ENCODE assay signal across 8 mouse cellular contexts in genomic region chr6:55451771-55452371, GRCm38 (mm10). TPM values are rescaled to one million over a fixed set of nuclear protein-coding genes. Genes with fewer than 3 reads are reported as not detected.
A peak's percentile ranks its signal among the peaks of the same experiment; 100 is the strongest.
DNase-seq lines count a peak whose midpoint lies in the region; ATAC-seq lines count a peak whose summit lies in the region.
"Had no signal": no experiment of that assay in that cellular context is flagged by ENCODE, and none has a peak within 500 bp of the region (broad histone marks: within the 10 kb centered on the region; RNA-seq: fewer than 3 reads in every experiment).

Gene Adcyap1r1 (plus strand): TSS chr6:55451978.

- peak; percentile 90 for ATAC-seq in forebrain, embryonic 12.5 days (ENCODE audit: low FRiP score)
- peak; percentile 94 for ATAC-seq in hindbrain, embryonic 12.5 days (ENCODE audit: low FRiP score)
- ATAC-seq in neural tube, embryonic 15.5 days (ENCODE audit: low FRiP score) = peak; percentile 91

- H3K9ac ChIP-seq in forebrain, embryonic 12.5 days = peak within 1 kb of the TSS; percentile 77
- peak within 1 kb of the TSS; percentile 84 for H3K9ac ChIP-seq in hindbrain, embryonic 12.5 days
- peak within 1 kb of the TSS; percentile 90 for H3K9ac ChIP-seq in neural tube, embryonic 15.5 days (replicated peaks)

- no peaks in the 10 kb centered on the region for H3K4me1 ChIP-seq in brown adipose tissue, adult 24 weeks (ENCODE audit: control insufficient read depth, insufficient read depth, insufficient read length, low read length)
- H3K4me1 ChIP-seq in forebrain, embryonic 12.5 days = peaks cover 55% of the 10 kb centered on the region
- peaks cover 57% of the 10 kb centered on the region for H3K4me1 ChIP-seq in hindbrain, embryonic 12.5 days
- H3K4me1 ChIP-seq in limb, embryonic 10.5 days = peaks cover 17% of the 10 kb centered on the region
- H3K4me1 ChIP-seq in neural tube, embryonic 15.5 days = peaks cover 55% of the 10 kb centered on the region

- H3K27me3 ChIP-seq in forebrain, embryonic 12.5 days = peaks cover 54% of the 10 kb centered on the region
- H3K27me3 ChIP-seq in hindbrain, embryonic 12.5 days = peaks cover 17% of the 10 kb centered on the region
- H3K27me3 ChIP-seq in limb, embryonic 10.5 days (ENCODE audit: low read depth, poor library complexity, severe bottlenecking) = peaks cover 78% of the 10 kb centered on the region
- no peaks in the 10 kb centered on the region for H3K27me3 ChIP-seq in neural tube, embryonic 15.5 days (replicated peaks)

- H3K4me3 ChIP-seq in brown adipose tissue, adult 24 weeks (ENCODE audit: insufficient read depth, low read depth, low read length) = peak within 1 kb of the TSS; percentile 42
- peak within 1 kb of the TSS; percentile 62 for H3K4me3 ChIP-seq in forebrain, embryonic 12.5 days (replicated peaks)
- peak within 1 kb of the TSS; percentile 74 for H3K4me3 ChIP-seq in hindbrain, embryonic 12.5 days
- peak within 1 kb of the TSS; percentile 65 for H3K4me3 ChIP-seq in limb, embryonic 10.5 days
- H3K4me3 ChIP-seq in neural tube, embryonic 15.5 days (replicated peaks) = peak within 1 kb of the TSS; percentile 75
- H3K4me3 ChIP-seq: erythroblast, embryonic 14.5 days had no signal

- no peak within 1 kb of the TSS for H3K27ac ChIP-seq in brown adipose tissue, adult 24 weeks (replicated peaks; ENCODE audit: low read depth, low read length)
- H3K27ac ChIP-seq in forebrain, embryonic 12.5 days = peak within 1 kb of the TSS; percentile 71
- peak within 1 kb of the TSS; percentile 81 for H3K27ac ChIP-seq in hindbrain, embryonic 12.5 days
- peak within 1 kb of the TSS; percentile 72 for H3K27ac ChIP-seq in limb, embryonic 10.5 days
- H3K27ac ChIP-seq in neural tube, embryonic 15.5 days (replicated peaks) = peak within 1 kb of the TSS; percentile 93

- peak; percentile 53 to 61 for DNase-seq in adrenal gland, adult (ENCODE audit: inconsistent age in 2 of 2, low spot score in 1 of 2)
- peak; percentile 80 for DNase-seq in limb, embryonic 10.5 days (ENCODE audit: low spot score)
- no peak for DNase-seq in spleen, adult 18-20 months

- H3K9me3 ChIP-seq in forebrain, embryonic 12.5 days = no peaks in the 10 kb centered on the region
- H3K9me3 ChIP-seq in hindbrain, embryonic 12.5 days (replicated peaks) = no peaks in the 10 kb centered on the region
- H3K9me3 ChIP-seq in limb, embryonic 10.5 days (replicated peaks) = no peaks in the 10 kb centered on the region
- H3K9me3 ChIP-seq in neural tube, embryonic 15.5 days (replicated peaks) = no peaks in the 10 kb centered on the region

- WGBS in forebrain, embryonic 12.5 days = under 1% methylated on average over 58 of the region's 58 CpGs
- WGBS in hindbrain, embryonic 12.5 days = under 1% methylated on average over 58 of the region's 58 CpGs
- under 1% methylated on average over 57 of the region's 58 CpGs for WGBS in limb, embryonic 10.5 days
- under 1% methylated on average over 54 of the region's 58 CpGs for WGBS in neural tube, embryonic 15.5 days

- no peaks in the 10 kb centered on the region for H3K36me3 ChIP-seq in forebrain, embryonic 12.5 days (replicated peaks)
- no peaks in the 10 kb centered on the region for H3K36me3 ChIP-seq in hindbrain, embryonic 12.5 days
- H3K36me3 ChIP-seq in limb, embryonic 10.5 days = no peaks in the 10 kb centered on the region
- H3K36me3 ChIP-seq in neural tube, embryonic 15.5 days = no peaks in the 10 kb centered on the region

- H3K4me2 ChIP-seq in forebrain, embryonic 12.5 days = peak within 1 kb of the TSS; percentile 97
- peak within 1 kb of the TSS; percentile 96 for H3K4me2 ChIP-seq in hindbrain, embryonic 12.5 days (replicated peaks)
- H3K4me2 ChIP-seq in neural tube, embryonic 15.5 days = peak within 1 kb of the TSS; percentile 83

RNA-seq across cellular contexts. Expression of gene Adcyap1r1, which starts in this region (rescaled TPM):
- polyA plus RNA-seq in brown adipose tissue, adult 24 weeks (2012; ENCODE audit: insufficient read depth, insufficient read length, missing spikeins) = 1.5 and 2.4 TPM in 2 replicates
- polyA plus RNA-seq in forebrain, embryonic 12.5 days (2016; fragmentation: Nextera tagmentation; extraction: Ambion mirVana) = 13.4 and 15.7 TPM in 2 replicates
- 36.6 and 44.5 TPM in 2 replicates for polyA plus RNA-seq in hindbrain, embryonic 12.5 days (2016; fragmentation: Nextera tagmentation; extraction: Ambion mirVana)
- 0.83 and 0.90 TPM in 2 replicates for polyA plus RNA-seq in limb, embryonic 10.5 days (2016; fragmentation: Nextera tagmentation; extraction: Ambion mirVana)
- polyA plus RNA-seq in neural tube, embryonic 15.5 days (2015; fragmentation: Nextera tagmentation; extraction: Ambion mirVana) = 51.1 and 55.5 TPM in 2 replicates
- polyA plus RNA-seq: erythroblast, embryonic 14.5 days had no signal

Comparison
In these comparisons a context has a peak if more than half of its experiments do, and no peak if none do; other contexts are left out.
1. Peak in DNase-seq, H3K4me3 ChIP-seq and H3K27ac ChIP-seq in limb, embryonic 10.5 days; RNA of the gene not detected or under 1 TPM.
2. DNase-seq: peak in adrenal gland, adult (2 of 2); none in spleen, adult 18-20 months (0 of 2).
3. Peak in every context shown above with its lines, with median percentiles within 50 percentile points of each other: H3K4me3 ChIP-seq, ATAC-seq, H3K4me2 ChIP-seq and H3K9ac ChIP-seq.